Mouse (Mus musculus): ENCODE data around the gene Pld3.

DNA sequence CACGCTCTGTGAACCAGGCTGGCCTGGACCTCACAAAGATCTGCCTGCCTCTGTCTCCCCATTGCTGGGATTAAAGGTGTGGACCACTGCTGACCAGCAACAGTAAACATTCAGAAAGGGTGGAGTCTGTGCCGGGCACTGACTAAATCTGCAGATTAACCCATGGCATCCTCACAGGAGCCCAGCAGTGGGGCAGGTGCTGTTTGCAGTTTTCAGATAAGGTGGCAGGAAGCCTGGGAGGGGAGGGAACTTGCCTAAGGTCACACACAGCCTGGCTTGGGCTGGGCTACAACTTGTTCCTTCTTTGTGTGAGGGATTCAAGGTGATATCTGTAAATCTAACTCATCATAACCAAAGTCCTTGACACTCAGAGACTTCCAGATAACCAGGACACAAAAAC is 12.5 kb downstream of the Pld3 start:
- TF ChIP-seq CTCF (IDR thresholded peaks at IDR 0.05; ENCODE audit: low read depth) (no peak), EP300 (IDR thresholded peaks at IDR 0.05; ENCODE audit: low read depth) (peak; percentile 58; the same call in 1 of the 2 replicates)
